Comparison of ENCODE assay signal across 26 mouse cellular contexts in genomic region chr6:46232889-46233288, GRCm38 (mm10).
DNase-seq lines count a peak whose midpoint lies in the region; ATAC-seq and TF ChIP-seq lines count a peak whose summit lies in the region.
"Had no signal": no experiment of that assay in that cellular context is flagged by ENCODE, and none has a peak within 500 bp of the region (broad histone marks: within the 10 kb centered on the region; RNA-seq: fewer than 3 reads in every experiment).

No protein-coding gene starts in this region.

- DNase-seq in lung, postnatal 10 days, result no peak
- no peak for DNase-seq in heart, postnatal 14 days
- DNase-seq: adrenal gland, postnatal 10 days; adrenal gland, postnatal 36 days; B cell, adult 2 months; cerebellum, adult 11 months; cerebellum, adult 2 months; cerebellum, adult 9-11 months; cerebellum, postnatal 25 days; gastrocnemius, postnatal 10 days; gastrocnemius, postnatal 36 days; heart, adult 2 months had no signal

- H3K4me2 ChIP-seq in intestine, embryonic 15.5 days (replicated peaks), result no peak overlapping the region
- H3K4me2 ChIP-seq in intestine, postnatal 0 days (replicated peaks; ENCODE audit: low read depth), result no peak overlapping the region
- H3K4me2 ChIP-seq in lung, embryonic 16.5 days (ENCODE audit: low read depth, low read length), result no peak overlapping the region
- no peak overlapping the region for H3K4me2 ChIP-seq in intestine, embryonic 16.5 days (ENCODE audit: low read depth, low read length)
- H3K4me2 ChIP-seq: embryonic facial prominence, embryonic 12.5 days; embryonic facial prominence, embryonic 15.5 days; forebrain, embryonic 15.5 days; heart, embryonic 13.5 days; hindbrain, embryonic 12.5 days; hindbrain, embryonic 15.5 days had no signal

- ATAC-seq in intestine, embryonic 15.5 days, result 0 out of 2 replicates have a peak, but pooled peaks have one; percentile 41
- ATAC-seq in intestine, postnatal 0 days, result no peak
- peak; percentile 73 for ATAC-seq in lung, embryonic 16.5 days (ENCODE audit: low read depth)
- peak; percentile 48; the same call in 1 of the 2 replicates for ATAC-seq in intestine, embryonic 16.5 days
- ATAC-seq: forebrain, embryonic 15.5 days; Patski had no signal

- intact Hi-C loops in heart, postnatal 14 days (cut with DNase I), result no loop called here

- no peak overlapping the region for H3K27ac ChIP-seq in intestine, embryonic 15.5 days
- no peak overlapping the region for H3K27ac ChIP-seq in intestine, postnatal 0 days (ENCODE audit: low read depth, low read length)
- H3K27ac ChIP-seq in lung, embryonic 16.5 days (ENCODE audit: low read length), result no peak overlapping the region
- H3K27ac ChIP-seq in intestine, embryonic 16.5 days (ENCODE audit: low read length), result no peak overlapping the region
- H3K27ac ChIP-seq: embryonic facial prominence, embryonic 12.5 days; embryonic facial prominence, embryonic 15.5 days; forebrain, embryonic 15.5 days; heart, adult 2 months; heart, embryonic 10.5 days; heart, embryonic 13.5 days; hindbrain, embryonic 12.5 days; hindbrain, embryonic 15.5 days had no signal

- H3K27me3 ChIP-seq in intestine, embryonic 15.5 days (replicated peaks), result no peaks in the 10 kb centered on the region
- H3K27me3 ChIP-seq in intestine, postnatal 0 days (replicated peaks; ENCODE audit: control insufficient read depth, insufficient read depth, low read length), result no peaks in the 10 kb centered on the region
- no peaks in the 10 kb centered on the region for H3K27me3 ChIP-seq in lung, embryonic 16.5 days (ENCODE audit: control insufficient read depth, insufficient read depth, low read depth, low read length)
- H3K27me3 ChIP-seq in intestine, embryonic 16.5 days (replicated peaks; ENCODE audit: control insufficient read depth, insufficient read depth, low read length), result no peaks in the 10 kb centered on the region
- H3K27me3 ChIP-seq: CH12.LX; embryonic facial prominence, embryonic 12.5 days; embryonic facial prominence, embryonic 15.5 days; forebrain, embryonic 15.5 days; heart, embryonic 13.5 days; hindbrain, embryonic 12.5 days; hindbrain, embryonic 15.5 days; Patski had no signal

- H3K36me3 ChIP-seq in intestine, embryonic 15.5 days, result no peaks in the 10 kb centered on the region
- no peaks in the 10 kb centered on the region for H3K36me3 ChIP-seq in intestine, postnatal 0 days (ENCODE audit: control insufficient read depth, insufficient read depth)
- H3K36me3 ChIP-seq in lung, embryonic 16.5 days (ENCODE audit: control insufficient read depth, insufficient read depth, low read length), result no peaks in the 10 kb centered on the region
- no peaks in the 10 kb centered on the region for H3K36me3 ChIP-seq in intestine, embryonic 16.5 days (ENCODE audit: control insufficient read depth, insufficient read depth, low read length)
- H3K36me3 ChIP-seq: embryonic facial prominence, embryonic 12.5 days; embryonic facial prominence, embryonic 15.5 days; forebrain, embryonic 15.5 days; G1E; heart, embryonic 10.5 days; heart, embryonic 13.5 days; hindbrain, embryonic 12.5 days; hindbrain, embryonic 15.5 days had no signal

- no peak for TF ChIP-seq CTCF in intestine, postnatal 0 days (IDR thresholded peaks at IDR 0.05; ENCODE audit: low read depth)

- 79% methylated on average over 1 of the region's 1 CpGs for WGBS in intestine, embryonic 15.5 days
- WGBS in intestine, postnatal 0 days, result 70% methylated on average over 1 of the region's 1 CpGs
- WGBS in lung, embryonic 16.5 days, result 68% methylated on average over 1 of the region's 1 CpGs
- WGBS in intestine, embryonic 16.5 days, result 64% methylated on average over 1 of the region's 1 CpGs

- no peak overlapping the region for H3K4me3 ChIP-seq in intestine, embryonic 15.5 days (replicated peaks)
- H3K4me3 ChIP-seq in intestine, postnatal 0 days (ENCODE audit: low read depth, low read length), result no peak overlapping the region
- no peak overlapping the region for H3K4me3 ChIP-seq in lung, embryonic 16.5 days (ENCODE audit: low read length)
- H3K4me3 ChIP-seq in intestine, embryonic 16.5 days (ENCODE audit: low read length), result no peak overlapping the region
- H3K4me3 ChIP-seq: embryonic facial prominence, embryonic 12.5 days; embryonic facial prominence, embryonic 15.5 days; forebrain, embryonic 15.5 days; heart, adult 2 months; heart, embryonic 10.5 days; heart, embryonic 13.5 days; hindbrain, embryonic 12.5 days; hindbrain, embryonic 15.5 days had no signal

- H3K9me3 ChIP-seq in intestine, embryonic 15.5 days, result no peaks in the 10 kb centered on the region
- H3K9me3 ChIP-seq in intestine, postnatal 0 days (ENCODE audit: control insufficient read depth), result no peaks in the 10 kb centered on the region
- H3K9me3 ChIP-seq in lung, embryonic 16.5 days (ENCODE audit: control insufficient read depth, low read length), result no peaks in the 10 kb centered on the region
- H3K9me3 ChIP-seq in intestine, embryonic 16.5 days (ENCODE audit: control insufficient read depth, low read length), result no peaks in the 10 kb centered on the region
- H3K9me3 ChIP-seq: embryonic facial prominence, embryonic 12.5 days; embryonic facial prominence, embryonic 15.5 days; forebrain, embryonic 15.5 days; G1E; heart, embryonic 10.5 days; heart, embryonic 13.5 days; hindbrain, embryonic 12.5 days; hindbrain, embryonic 15.5 days had no signal

- H3K4me1 ChIP-seq in intestine, embryonic 15.5 days (replicated peaks), result no peaks in the 10 kb centered on the region
- no peaks in the 10 kb centered on the region for H3K4me1 ChIP-seq in intestine, postnatal 0 days (replicated peaks; ENCODE audit: control insufficient read depth, insufficient read depth, low read length)
- no peaks in the 10 kb centered on the region for H3K4me1 ChIP-seq in lung, embryonic 16.5 days (replicated peaks; ENCODE audit: control insufficient read depth, insufficient read depth, low read length)
- no peaks in the 10 kb centered on the region for H3K4me1 ChIP-seq in intestine, embryonic 16.5 days (ENCODE audit: control insufficient read depth, insufficient read depth, low read length)
- H3K4me1 ChIP-seq: embryonic facial prominence, embryonic 12.5 days; embryonic facial prominence, embryonic 15.5 days; forebrain, embryonic 15.5 days; heart, embryonic 10.5 days; heart, embryonic 13.5 days; hindbrain, embryonic 12.5 days; hindbrain, embryonic 15.5 days had no signal

- H3K9ac ChIP-seq in intestine, embryonic 15.5 days, result no peak overlapping the region
- H3K9ac ChIP-seq in intestine, postnatal 0 days (ENCODE audit: low read depth, low read length), result no peak overlapping the region
- H3K9ac ChIP-seq in lung, embryonic 16.5 days (ENCODE audit: low read length), result no peak overlapping the region
- no peak overlapping the region for H3K9ac ChIP-seq in intestine, embryonic 16.5 days (ENCODE audit: low read depth, low read length)
- H3K9ac ChIP-seq: embryonic facial prominence, embryonic 12.5 days; embryonic facial prominence, embryonic 15.5 days; forebrain, embryonic 15.5 days; heart, embryonic 13.5 days; hindbrain, embryonic 12.5 days; hindbrain, embryonic 15.5 days had no signal
